Mouse (Mus musculus): ENCODE results near the gene Wdfy1. TPM values are rescaled to one million over a fixed set of nuclear protein-coding genes. Genes with fewer than 3 reads are reported as not detected.

Wdfy1 gene
- 10 to 100 TPM; 17.0 to 19.7 TPM for total RNA-seq (2021)

DNA sequence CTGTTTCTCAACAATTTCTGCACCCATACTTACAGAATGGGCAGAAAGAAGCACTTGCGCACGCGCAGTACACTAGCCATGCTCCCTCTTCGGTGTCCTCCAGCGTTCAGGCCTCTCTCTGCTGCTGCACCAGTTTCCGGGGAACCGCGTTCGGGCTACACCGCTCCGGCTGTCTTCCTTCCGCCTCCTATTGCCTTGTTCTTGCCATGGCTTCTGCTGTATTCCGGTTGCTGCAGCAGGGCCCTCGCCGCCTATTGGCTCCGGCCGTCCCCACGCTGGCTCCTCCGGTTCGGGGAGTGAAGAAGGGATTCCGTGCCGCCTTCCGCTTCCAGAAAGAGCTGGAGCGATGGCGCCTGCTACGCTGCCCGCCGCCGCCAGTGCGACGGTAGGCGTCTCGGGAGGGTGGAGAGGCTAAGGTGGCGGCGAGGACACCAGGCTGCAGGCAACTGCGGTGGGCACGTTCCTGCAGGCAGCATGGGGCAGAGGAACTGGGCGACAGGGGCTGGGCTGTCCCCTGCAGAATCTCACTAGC lies at the start of gene Wdfy1, which contains the start of gene Mrpl44:
Gene Wdfy1 (minus strand): TSS at position 217 of the 532 bp plus-strand sequence.
Gene Mrpl44 (plus strand): TSS at position 92 of the 532 bp plus-strand sequence.
- DNase-seq: peak; percentile 99 to 100
- intact Hi-C loops (cut with DNase I): loop anchor here (2.0 to 5.0 kb wide), 2 partner anchors 13 to 64 kb away; no protein-coding TSS in a partner anchor

DNA sequence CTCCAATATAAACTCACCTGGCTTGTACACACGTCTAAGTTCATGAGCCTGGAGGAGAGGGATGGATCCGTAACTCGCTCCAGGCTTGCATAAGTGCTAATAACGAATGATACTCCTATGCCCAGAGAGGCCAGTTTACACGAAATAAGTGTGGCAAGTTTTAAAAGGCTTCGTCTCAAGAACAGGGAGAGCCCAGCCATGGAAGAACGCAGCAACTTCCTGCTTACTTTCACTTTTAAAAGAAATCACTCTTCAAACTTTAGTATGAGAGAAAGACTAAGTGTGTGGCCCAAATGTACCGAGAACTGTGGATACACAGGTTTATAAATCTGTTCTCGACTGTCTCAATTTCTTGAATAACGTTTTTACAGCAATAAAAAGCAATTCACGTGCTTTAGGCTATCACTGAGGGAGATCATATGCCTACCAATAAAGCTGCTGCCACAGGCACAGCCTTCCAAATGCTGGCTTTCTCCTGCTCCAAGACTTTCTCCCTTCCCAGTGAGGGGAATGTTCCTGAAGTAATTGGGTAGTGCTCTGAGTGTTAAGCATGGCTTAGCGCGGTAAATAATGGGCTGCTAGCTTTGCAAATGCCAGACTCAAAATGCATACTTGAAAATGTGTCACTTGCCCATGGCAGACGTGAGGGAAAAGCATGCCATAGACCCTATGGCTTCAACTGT lies 48.1 kb upstream of the Wdfy1 start:
- intact Hi-C loops (cut with DNase I): loop anchor here (5.0 kb wide), 1 partner anchor 103 kb away; no protein-coding TSS in a partner anchor
- DNase-seq: peak; percentile 6 to 18

DNA sequence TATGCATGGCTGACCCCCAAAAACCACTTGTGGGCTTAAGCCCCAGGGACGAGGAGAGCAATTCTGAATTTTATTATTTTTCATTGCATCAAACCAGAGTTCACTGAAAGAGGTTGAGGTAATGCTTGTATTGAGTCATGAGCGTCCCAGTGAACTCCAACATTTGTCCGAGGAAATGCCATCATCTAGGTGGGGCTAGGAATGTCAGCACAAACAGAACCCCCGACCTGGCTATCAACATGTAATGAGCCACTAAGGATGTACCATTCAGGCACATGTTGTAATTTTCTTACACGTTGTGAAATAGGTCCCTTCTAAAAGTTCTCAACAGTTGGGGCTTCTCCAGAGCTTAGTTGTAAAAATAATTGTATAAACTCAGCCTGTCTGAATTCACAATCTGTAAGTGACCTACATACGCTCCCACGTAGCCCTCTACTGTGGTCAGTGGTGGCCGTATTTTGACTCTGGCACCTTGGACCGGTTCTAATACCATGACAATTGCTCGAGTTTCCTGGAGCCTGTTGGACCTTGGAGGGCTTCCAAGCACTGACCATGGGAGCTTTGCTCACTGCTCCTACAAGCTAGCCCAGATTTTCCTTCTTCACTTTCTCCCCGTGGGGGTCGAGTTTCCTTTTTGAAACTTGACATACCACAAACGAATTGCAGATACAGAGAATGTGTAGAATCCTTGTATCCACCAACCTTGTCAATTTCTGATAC lies 47.0 kb upstream of the Wdfy1 start:
- intact Hi-C loops (cut with DNase I): loop anchor here (5.0 kb wide), 1 partner anchor 104 kb away; no protein-coding TSS in a partner anchor

GRCm38 (mm10) chr1:79819296-79819879 lies 43.4 kb upstream of the Wdfy1 start:
- DNase-seq: no peak

More for the DNA sequence above, 47.0 kb upstream of the Wdfy1 start:
- DNase-seq: peak; percentile 68 to 72

DNA sequence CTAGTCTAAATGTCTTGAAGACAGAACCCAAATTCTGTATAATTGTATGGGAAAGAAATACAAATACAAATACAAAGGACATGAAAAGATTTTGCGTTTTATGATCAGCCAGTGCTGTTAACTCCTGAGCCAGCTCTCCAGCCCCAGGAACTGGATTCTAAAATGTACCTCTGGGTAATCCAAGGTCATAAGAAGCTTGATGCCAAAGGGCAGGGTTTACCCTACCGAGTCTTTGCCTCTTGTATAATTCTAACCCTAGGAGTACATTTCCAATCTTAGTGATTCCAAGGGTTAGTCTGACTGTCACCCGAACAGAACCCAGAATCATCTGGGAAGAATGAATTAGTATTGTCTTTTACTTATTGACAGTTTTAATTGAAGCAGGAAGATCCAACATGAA lies 39.5 kb upstream of the Wdfy1 start:
- intact Hi-C loops (cut with DNase I): no loop called here
- no peak for DNase-seq

More at GRCm38 (mm10) chr1:79819296-79819879, 43.4 kb upstream of the Wdfy1 start:
- intact Hi-C loops (cut with DNase I): loop anchor here (2.0 kb wide), 1 partner anchor 39 kb away; no protein-coding TSS in a partner anchor

DNA sequence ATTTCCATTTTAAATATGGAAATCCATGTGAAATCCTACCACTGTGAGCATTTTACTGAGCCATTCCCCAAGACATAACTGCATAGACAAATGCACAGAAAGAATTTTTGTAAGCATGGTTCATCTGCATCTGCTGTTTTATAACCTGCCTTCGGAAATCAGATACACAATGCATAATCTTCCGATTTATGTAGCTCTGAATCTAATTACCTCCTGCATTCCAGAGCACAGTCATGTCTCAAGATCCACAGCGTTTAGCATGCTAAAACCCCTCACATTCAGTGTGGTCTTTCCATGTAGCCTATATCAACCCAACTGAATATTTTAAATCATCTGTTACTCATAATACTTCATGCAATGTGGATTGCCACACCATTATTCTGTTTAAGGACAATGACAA lies 33.5 kb upstream of the Wdfy1 start:
- intact Hi-C loops (cut with DNase I): no loop called here

GRCm38 (mm10) chr1:79806865-79807264 lies 30.9 kb upstream of the Wdfy1 start:
- intact Hi-C loops (cut with DNase I): no loop called here

More for the DNA sequence above, 33.5 kb upstream of the Wdfy1 start:
- DNase-seq: no peak

DNA sequence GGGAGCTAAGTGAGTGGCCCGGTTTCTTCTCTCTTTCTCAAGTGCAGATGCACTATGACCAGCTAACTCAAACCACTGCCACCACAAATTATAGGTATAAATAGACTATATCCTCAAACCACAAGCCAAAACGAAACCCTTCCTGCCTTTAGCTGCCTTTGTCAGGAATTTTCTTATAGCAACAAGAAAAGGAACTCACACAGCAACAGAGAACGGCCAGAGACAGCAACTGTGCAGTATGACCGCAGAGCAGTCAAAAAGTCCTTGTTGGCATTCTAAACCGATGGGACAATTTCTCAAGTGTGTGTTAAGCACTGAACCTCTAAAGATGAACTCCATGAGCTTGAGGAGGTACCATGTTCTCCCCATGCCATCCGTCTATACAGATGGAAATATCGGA lies 27.7 kb upstream of the Wdfy1 start:
- intact Hi-C loops (cut with DNase I): no loop called here
- no peak for DNase-seq

More at GRCm38 (mm10) chr1:79806865-79807264, 30.9 kb upstream of the Wdfy1 start:
- no peak for DNase-seq

DNA sequence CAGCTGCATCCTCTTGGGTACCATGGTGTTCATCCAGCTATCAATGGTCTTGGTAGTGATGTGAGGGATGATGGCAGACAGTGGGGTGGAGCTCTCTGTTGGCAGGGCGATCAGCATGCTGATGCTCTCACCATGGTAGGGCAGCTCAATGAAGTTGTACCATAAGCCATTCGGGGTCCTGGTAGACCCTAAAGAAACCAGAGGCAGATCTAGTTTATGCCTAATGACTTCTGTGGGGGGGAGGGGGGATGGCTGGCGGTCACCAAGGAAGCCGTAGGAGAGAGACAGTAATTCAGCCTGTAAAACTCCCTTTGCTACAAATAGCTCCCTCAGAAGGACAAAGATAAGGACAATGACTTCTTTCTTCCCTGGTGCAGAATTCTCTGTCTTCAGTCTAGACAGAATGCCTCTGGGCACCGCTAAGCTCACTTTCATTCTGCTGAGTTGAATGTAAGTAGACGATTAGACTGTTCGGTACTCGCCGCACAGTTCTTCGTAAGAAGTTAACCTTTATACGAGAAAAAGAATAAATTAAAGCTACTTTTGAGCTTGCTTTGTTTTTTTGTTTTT lies 27.0 kb upstream of the Wdfy1 start:
- no peak for DNase-seq
- intact Hi-C loops (cut with DNase I): no loop called here

DNA sequence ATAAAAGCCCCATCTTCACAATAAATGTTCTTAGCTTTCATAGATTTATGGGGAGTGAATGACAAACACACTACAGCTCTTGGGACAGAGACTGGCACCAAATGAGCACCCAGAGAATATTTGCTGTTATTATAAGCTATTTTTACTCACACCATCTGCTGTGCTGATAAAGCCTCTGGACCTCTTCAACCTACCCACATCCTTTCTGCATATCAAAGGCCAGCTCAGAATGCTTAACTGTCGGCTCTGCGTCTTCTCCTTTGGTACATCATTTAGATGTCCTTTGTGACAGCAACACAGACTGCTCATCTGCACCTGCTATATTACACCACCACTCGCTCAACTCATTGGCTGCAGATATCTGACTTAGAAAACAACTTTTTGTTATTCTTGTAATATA lies 21.1 kb upstream of the Wdfy1 start:
- no peak for DNase-seq
- intact Hi-C loops (cut with DNase I): no loop called here

DNA sequence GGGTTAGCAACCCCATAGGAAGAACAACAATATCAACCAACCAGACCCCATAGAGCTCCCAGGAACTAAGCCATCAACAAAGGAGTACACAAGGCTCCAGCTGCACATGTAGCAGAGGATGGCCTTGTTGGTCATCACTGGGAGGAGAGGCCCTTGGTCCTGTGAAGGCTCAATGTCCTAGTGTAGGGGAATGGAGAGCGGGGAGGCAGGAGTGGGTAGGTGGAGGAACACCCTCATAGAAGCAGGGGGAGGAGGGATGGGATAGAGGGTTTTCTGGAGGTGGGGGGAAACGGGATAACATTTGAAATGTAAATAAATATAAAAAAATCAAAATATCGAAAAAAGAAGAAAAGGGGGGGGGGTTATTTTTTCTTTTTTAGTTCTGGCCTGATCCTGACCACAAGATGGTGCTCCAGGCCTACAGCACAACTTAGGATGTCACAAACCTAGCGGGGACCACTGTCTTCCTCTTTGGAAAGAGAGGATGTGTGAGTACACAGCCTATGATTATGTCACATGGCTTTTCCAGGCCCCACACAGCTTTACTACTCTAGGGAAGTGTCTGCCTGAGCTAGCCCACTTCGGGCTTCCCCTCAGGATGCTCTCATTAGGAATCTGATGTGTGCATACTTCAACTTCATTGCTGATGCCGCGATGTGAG lies 10.5 kb upstream of the Wdfy1 start:
- intact Hi-C loops (cut with DNase I): loop anchor here (1.0 to 5.0 kb wide), 4 partner anchors 211 to 726 kb away; no protein-coding TSS in a partner anchor
- peak; percentile 13 to 35 for DNase-seq

DNA sequence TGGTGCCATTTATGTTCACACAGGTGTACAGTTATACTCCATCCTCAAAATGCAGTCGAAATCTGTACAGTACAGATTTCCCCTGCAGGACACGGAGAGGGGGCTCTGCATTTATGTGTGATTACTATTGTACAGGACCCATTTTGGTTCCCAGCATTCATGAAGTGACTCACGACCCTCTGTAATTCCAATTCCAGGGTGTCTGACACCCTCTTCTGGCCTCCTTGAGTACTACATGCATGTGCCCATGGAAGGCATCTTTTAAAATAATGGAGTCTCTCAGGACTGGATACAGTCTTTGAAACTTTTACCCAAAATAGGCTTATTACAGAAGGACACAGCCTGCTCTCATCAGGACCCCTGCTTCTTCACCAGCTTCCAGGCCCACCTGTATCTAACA lies 6.5 kb upstream of the Wdfy1 start:
- DNase-seq: no peak
- intact Hi-C loops (cut with DNase I): no loop called here

DNA sequence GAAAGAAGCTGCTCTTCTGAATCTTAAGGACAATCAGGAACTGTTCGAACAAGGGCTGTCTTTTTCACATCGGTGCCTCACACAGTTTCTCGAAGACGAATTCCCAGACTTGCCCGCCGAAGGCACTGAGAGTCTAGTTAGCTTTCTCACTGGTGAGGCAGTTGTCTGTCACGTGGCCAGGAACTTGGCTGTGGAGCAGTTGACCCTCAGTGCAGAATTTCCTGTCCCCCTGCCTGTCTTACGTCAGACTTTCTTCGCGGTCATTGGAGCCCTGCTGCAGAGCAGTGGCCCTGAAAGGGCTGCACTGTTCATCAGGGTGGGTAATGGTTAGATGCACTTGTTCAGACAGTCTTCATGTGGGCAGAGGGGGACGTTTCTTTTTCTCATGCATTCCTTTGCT lies 2.1 kb upstream of the Wdfy1 start:
- no peak for DNase-seq
- intact Hi-C loops (cut with DNase I): loop anchor here (5.0 kb wide), 1 partner anchor 66 kb away; no protein-coding TSS in a partner anchor

DNA sequence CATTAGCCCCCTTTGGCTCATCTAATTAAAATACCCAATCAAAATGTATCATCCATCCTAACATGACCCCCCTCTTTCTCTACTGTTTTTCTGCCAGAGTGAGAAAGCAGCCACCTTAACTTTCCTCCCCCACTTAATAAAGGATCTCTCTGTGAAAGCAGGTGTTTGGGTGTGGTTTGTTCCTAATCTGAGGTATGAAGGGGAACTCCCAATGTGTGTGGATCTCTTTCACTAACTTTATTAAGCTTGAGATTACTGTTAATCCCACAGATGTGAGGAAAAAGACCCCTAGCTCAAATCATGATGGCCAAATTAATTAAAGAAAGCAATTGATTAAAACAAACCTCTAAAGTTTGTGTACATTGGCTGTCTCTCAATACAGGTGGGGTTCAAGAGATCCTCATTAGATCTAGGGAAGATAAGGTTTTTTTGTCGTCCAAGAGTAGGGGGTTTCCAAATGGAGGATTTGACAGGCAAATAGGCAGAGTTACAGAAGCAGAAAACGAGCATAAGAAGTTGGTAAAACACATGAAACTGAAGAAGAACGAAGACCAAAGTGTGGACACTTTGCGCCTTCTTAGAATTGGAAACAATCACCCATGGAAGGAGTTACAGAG lies 1.7 kb downstream of the Wdfy1 start:
- intact Hi-C loops (cut with DNase I): no loop called here
- no peak for DNase-seq

DNA sequence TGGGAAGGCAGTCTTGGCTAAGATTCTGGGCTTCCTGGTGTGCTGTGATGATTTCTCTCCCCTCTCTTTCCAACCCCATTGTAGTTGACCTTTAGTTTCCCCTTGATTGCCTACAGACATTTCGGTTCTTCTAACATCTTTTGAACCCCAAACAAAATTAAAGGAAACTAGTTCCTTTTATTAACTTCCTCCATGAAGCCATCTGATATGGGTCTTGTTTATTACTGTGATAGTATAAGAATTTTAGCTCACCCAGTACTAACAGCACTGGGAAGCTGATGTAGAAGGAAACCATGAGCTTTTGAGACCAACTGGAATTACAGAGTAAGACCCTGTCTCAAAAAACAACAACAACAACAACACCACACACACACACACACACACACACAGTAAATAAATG lies 7.7 kb downstream of the Wdfy1 start:
- DNase-seq: no peak
- intact Hi-C loops (cut with DNase I): no loop called here

DNA sequence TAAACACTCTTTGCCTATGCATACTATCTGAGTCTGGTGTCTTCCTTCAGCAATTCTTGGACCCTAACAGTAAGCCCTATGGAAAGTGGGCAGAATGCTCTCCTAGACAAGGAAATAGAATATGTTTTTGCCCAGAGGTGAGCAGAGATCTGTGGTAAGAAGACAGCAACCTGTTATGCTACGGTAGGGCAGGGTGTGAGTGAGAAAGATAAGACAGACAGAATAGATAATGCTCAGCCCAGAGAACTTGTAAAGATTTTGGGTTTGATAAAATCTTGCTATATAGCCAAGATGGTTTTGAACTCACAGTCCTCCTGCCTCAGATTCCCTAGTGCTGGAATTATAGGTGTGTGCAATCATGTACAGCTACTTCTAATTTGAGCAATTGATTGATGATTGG lies 11.5 kb downstream of the Wdfy1 start:
- no peak for DNase-seq
- intact Hi-C loops (cut with DNase I): loop anchor here (5.0 kb wide), 1 partner anchor 52 kb away; no protein-coding TSS in a partner anchor

GRCm38 (mm10) chr1:79764031-79764430 lies 11.9 kb downstream of the Wdfy1 start:
- no peak for DNase-seq
- intact Hi-C loops (cut with DNase I): loop anchor here (5.0 kb wide), 1 partner anchor 52 kb away; no protein-coding TSS in a partner anchor

DNA sequence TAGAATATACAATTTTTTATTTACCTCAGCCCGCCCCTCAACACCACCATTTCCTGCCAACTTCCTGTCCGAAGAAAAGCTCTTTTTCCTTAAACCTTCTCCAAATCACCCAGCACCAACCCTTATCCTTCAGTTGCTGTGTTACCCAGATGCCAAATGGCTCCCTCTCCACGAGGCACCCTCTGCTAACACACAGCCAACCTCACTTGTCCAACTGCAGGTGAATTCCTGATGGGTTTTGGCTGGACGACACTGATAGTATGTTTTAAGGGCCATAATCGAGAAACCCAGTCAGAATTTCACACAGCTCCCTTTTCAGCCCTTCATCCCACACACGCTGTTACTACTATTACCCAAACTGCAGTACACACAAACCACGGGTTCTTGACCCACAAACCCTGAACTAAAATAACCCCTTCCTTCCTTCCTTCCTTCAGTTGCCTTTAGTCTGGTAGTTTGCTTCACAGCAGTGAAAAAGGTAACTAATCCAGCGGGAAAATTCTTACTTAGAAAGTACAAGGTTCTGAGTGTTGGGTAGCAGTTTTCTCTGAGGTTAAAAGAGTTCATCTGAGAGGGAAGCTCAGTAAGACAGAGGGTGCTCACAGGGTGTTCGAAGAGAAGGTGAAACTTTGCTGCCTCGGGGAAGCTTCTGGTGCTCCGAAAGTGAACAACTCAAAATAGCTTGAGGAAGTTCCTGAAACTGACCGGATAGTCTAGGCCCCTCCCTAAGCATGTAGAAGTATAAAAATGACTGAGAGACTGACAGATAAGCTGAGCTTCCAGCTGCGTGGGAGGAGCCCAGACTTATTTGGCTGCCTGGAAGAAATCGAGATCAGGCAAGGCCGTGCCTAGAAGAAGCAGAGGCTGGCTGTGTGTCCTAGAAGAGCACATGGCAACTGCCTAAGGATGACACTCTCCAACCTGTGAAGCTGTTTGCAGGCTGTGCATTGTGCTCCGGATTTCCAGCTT lies 13.4 kb downstream of the Wdfy1 start:
- no peak for DNase-seq
- intact Hi-C loops (cut with DNase I): loop anchor here (2.0 to 5.0 kb wide), 2 partner anchors 14 to 50 kb away; partner anchors contain the start of genes Mrpl44 and Wdfy1
